Mouse (Mus musculus): ENCODE measurements around the gene Uap1. TPM values are rescaled to one million over a fixed set of nuclear protein-coding genes. Genes with fewer than 3 reads are reported as not detected.

Gene Uap1
- polyA plus RNA-seq, 1 experiment from 2014 or later: 48.1 TPM

DNA sequence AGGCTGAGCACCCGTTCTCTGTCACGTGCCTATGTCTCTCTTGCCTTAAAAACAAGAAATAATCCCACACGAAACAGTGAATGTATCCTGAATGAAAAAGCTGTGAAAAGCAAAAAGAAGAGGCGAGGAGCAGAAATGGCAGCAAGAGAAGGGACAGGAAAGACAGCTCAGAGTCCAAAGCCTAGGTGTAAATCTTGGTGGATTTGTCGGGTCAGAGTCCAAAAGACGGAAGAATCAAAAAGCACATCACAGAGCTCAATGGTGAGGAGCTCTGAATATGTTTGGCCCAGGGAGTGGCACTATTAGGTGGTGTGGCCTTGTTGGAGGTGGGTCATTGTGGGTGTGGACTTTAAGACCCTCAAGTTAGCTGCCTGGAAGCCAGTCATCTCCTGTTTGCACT is 31.6 kb upstream of the Uap1 start:
- no peak overlapping the region for H3K9ac ChIP-seq (replicated peaks; ENCODE audit: low read depth, low read length)
- H3K9me3 ChIP-seq (ENCODE audit: control insufficient read depth, low read depth, low read length): no peaks in the 10 kb centered on the region
- H3K27me3 ChIP-seq (ENCODE audit: control insufficient read depth, insufficient read depth, low read length): no peaks in the 10 kb centered on the region
- no peak overlapping the region for H3K4me3 ChIP-seq (ENCODE audit: low read depth, low read length)
- 91% methylated on average over 6 of the region's 6 CpGs for WGBS
- peaks cover 65% of the 10 kb centered on the region for H3K36me3 ChIP-seq (ENCODE audit: control insufficient read depth, insufficient read depth, low read length)
- no peak for ATAC-seq (ENCODE audit: insufficient number of reproducible peaks, insufficient read depth, low FRiP score, low read depth)
- no peaks in the 10 kb centered on the region for H3K4me1 ChIP-seq (ENCODE audit: control insufficient read depth, insufficient read depth, low read length)
- no peak overlapping the region for H3K27ac ChIP-seq (ENCODE audit: low read length)
- H3K4me2 ChIP-seq (replicated peaks; ENCODE audit: low read depth, low read length): no peak overlapping the region

DNA sequence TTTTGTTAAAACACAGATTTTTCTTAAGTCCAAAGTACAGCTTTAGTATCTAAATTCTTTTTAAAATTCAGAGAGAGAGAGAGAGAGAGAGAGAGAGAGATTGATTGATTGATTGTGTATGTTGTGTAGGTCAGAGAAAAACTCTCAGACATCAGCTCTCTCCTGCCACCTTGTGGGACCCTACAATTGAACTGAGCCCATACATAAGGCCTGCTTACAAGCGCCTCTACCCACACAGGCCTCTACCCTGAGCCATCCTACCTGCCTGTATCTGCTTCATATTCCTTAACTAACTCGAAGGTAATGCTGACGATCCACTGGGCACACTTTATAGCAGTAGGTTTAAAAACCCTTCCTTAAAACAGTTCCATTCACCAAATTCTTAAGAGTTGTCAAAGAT is 25.6 kb upstream of the Uap1 start:
- no peak for ATAC-seq (ENCODE audit: insufficient number of reproducible peaks, insufficient read depth, low FRiP score, low read depth)
- no peak overlapping the region for H3K9ac ChIP-seq (replicated peaks; ENCODE audit: low read depth, low read length)
- no peak overlapping the region for H3K4me2 ChIP-seq (replicated peaks; ENCODE audit: low read depth, low read length)
- H3K4me1 ChIP-seq (ENCODE audit: control insufficient read depth, insufficient read depth, low read length): no peaks in the 10 kb centered on the region
- H3K9me3 ChIP-seq (ENCODE audit: control insufficient read depth, low read depth, low read length): no peaks in the 10 kb centered on the region
- H3K36me3 ChIP-seq (ENCODE audit: control insufficient read depth, insufficient read depth, low read length): peaks cover 60% of the 10 kb centered on the region
- whole genome bisulfite sequencing: 77% methylated on average over 3 of the region's 3 CpGs
- no peak overlapping the region for H3K27ac ChIP-seq (ENCODE audit: low read length)
- no peak overlapping the region for H3K4me3 ChIP-seq (ENCODE audit: low read depth, low read length)
- no peaks in the 10 kb centered on the region for H3K27me3 ChIP-seq (ENCODE audit: control insufficient read depth, insufficient read depth, low read length)

DNA sequence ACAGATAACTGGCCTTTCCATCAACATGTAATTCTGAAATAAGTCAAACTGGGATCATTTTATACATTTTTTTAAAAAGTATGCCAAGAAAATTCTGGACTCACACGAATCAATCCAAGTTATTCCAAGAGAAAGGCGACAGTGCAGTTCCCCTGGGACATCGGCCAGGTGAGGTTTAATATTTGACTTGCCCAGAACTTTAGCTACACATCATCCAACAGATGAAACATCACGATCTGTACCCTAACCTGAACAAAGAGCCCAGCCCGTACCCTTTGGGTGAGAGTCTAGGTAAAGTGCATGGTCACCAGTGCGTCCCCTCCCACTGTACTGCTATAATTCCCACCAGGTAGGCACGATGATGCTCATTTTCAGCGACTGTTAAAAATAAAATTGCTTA is 21.5 kb upstream of the Uap1 start:
- Histone ChIP-seq H3K27ac (ENCODE audit: low read length) (no peak overlapping the region), H3K9ac (replicated peaks; ENCODE audit: low read depth, low read length) (no peak overlapping the region), H3K4me2 (replicated peaks; ENCODE audit: low read depth, low read length) (no peak overlapping the region), H3K4me3 (ENCODE audit: low read depth, low read length) (no peak overlapping the region), H3K9me3 (ENCODE audit: control insufficient read depth, low read depth, low read length) (no peaks in the 10 kb centered on the region), H3K36me3 (ENCODE audit: control insufficient read depth, insufficient read depth, low read length) (peaks cover 67% of the 10 kb centered on the region), H3K27me3 (ENCODE audit: control insufficient read depth, insufficient read depth, low read length) (no peaks in the 10 kb centered on the region), H3K4me1 (ENCODE audit: control insufficient read depth, insufficient read depth, low read length) (no peaks in the 10 kb centered on the region)
- no peak for ATAC-seq (ENCODE audit: insufficient number of reproducible peaks, insufficient read depth, low FRiP score, low read depth)
- WGBS: 94% methylated on average over 8 of the region's 8 CpGs

DNA sequence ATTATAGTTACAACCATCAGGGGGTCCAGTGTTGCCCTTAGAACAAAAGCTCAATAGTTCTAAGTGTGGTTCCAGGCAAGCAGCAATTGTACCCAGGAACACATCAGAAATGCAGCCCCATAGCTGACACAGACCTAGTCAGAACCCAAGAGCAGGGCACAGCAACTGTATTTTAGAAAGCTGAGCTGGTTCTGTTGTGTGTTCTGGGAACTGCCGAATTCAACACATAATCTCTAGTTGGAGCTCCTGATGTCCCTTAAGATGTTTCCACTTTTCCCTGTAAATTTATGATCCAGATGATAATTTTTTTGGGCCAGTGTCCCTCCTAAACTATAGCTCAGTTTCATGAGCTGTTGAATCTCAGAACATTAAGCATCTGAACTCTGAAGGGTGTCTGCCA is 17.2 kb upstream of the Uap1 start:
- no peaks in the 10 kb centered on the region for H3K27me3 ChIP-seq (ENCODE audit: control insufficient read depth, insufficient read depth, low read length)
- H3K4me2 ChIP-seq (replicated peaks; ENCODE audit: low read depth, low read length): no peak overlapping the region
- H3K4me3 ChIP-seq (ENCODE audit: low read depth, low read length): no peak overlapping the region
- no peaks in the 10 kb centered on the region for H3K4me1 ChIP-seq (ENCODE audit: control insufficient read depth, insufficient read depth, low read length)
- H3K36me3 ChIP-seq (ENCODE audit: control insufficient read depth, insufficient read depth, low read length): peaks cover 36% of the 10 kb centered on the region
- no peaks in the 10 kb centered on the region for H3K9me3 ChIP-seq (ENCODE audit: control insufficient read depth, low read depth, low read length)
- H3K27ac ChIP-seq (ENCODE audit: low read length): no peak overlapping the region
- H3K9ac ChIP-seq (replicated peaks; ENCODE audit: low read depth, low read length): no peak overlapping the region
- no peak for ATAC-seq (ENCODE audit: insufficient number of reproducible peaks, insufficient read depth, low FRiP score, low read depth)
- 92% methylated on average over 1 of the region's 1 CpGs for WGBS

DNA sequence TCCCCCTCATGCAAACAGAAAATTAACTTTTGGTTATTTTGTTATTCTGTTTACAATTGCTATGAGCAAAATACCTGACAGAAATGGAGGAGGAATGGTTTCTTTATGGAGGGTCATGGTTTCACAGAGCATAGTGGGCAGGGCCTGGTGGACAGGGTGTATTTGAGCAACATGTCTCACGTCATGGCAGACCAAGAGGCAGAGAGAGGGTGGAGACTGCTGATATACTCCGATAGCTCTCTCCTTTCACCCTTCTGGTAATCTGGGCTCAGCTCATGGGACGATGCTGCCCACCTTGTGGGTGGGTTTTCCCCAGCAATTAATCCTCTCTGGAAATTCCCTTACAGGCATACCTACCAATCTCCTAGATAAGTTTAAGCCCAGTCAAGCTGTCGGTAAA is 15.5 kb upstream of the Uap1 start:
- 69% methylated on average over 4 of the region's 4 CpGs for WGBS
- Histone ChIP-seq H3K36me3 (ENCODE audit: control insufficient read depth, insufficient read depth, low read length) (peaks cover 24% of the 10 kb centered on the region), H3K9me3 (ENCODE audit: control insufficient read depth, low read depth, low read length) (no peaks in the 10 kb centered on the region), H3K4me2 (replicated peaks; ENCODE audit: low read depth, low read length) (no peak overlapping the region), H3K9ac (replicated peaks; ENCODE audit: low read depth, low read length) (no peak overlapping the region), H3K27me3 (ENCODE audit: control insufficient read depth, insufficient read depth, low read length) (no peaks in the 10 kb centered on the region), H3K4me1 (ENCODE audit: control insufficient read depth, insufficient read depth, low read length) (no peaks in the 10 kb centered on the region), H3K4me3 (ENCODE audit: low read depth, low read length) (no peak overlapping the region), H3K27ac (ENCODE audit: low read length) (no peak overlapping the region)
- ATAC-seq (ENCODE audit: insufficient number of reproducible peaks, insufficient read depth, low FRiP score, low read depth): no peak

DNA sequence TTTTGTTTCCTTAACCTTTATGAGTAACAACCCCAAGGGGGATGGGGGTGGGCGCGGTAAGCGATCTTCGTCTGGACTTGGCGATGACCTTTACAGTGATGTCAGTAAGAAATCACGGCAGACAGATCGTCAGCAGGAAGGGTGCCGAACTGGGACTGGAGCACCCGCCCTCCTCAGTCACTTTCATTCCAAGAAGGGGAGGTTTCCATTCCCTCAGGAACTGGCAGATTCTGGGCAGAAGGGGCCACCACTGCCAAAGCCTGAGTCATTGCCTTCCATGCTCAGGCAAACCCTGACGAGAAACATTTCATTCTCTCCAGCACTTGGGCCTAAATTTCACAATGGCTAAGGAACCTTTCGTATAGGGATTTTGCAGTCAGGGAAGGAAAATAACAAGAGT is 13.8 kb upstream of the Uap1 start:
- Histone ChIP-seq H3K27ac (ENCODE audit: low read length) (no peak overlapping the region), H3K9ac (replicated peaks; ENCODE audit: low read depth, low read length) (no peak overlapping the region), H3K4me3 (ENCODE audit: low read depth, low read length) (no peak overlapping the region), H3K36me3 (ENCODE audit: control insufficient read depth, insufficient read depth, low read length) (peaks cover 8% of the 10 kb centered on the region), H3K4me1 (ENCODE audit: control insufficient read depth, insufficient read depth, low read length) (no peaks in the 10 kb centered on the region), H3K9me3 (ENCODE audit: control insufficient read depth, low read depth, low read length) (no peaks in the 10 kb centered on the region), H3K4me2 (replicated peaks; ENCODE audit: low read depth, low read length) (no peak overlapping the region), H3K27me3 (ENCODE audit: control insufficient read depth, insufficient read depth, low read length) (no peaks in the 10 kb centered on the region)
- ATAC-seq (ENCODE audit: insufficient number of reproducible peaks, insufficient read depth, low FRiP score, low read depth): no peak
- 72% methylated on average over 11 of the region's 11 CpGs for WGBS

DNA sequence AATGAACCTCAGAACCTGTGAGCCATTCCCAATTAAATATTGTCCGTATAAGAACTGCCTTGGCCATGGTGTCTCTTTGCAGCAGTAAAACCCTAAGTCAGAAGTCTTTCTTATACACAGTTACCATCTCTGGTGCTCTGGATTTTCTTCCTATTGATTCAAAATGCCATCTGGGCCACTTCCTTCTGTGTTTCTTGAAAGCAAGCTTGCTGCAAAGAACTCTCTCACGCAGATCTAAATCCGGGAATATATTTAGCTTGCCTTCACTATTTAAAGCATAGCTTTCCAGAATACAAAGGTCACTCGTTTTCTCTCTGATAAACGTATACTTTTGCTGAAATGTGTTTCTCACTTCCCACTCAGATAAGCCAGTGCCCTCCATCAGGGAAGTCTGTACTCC is 11.8 kb upstream of the Uap1 start:
- Histone ChIP-seq H3K27ac (ENCODE audit: low read length) (no peak overlapping the region), H3K36me3 (ENCODE audit: control insufficient read depth, insufficient read depth, low read length) (no peaks in the 10 kb centered on the region; the same call in 1 of the 2 replicates), H3K9me3 (ENCODE audit: control insufficient read depth, low read depth, low read length) (no peaks in the 10 kb centered on the region), H3K9ac (replicated peaks; ENCODE audit: low read depth, low read length) (no peak overlapping the region), H3K4me3 (ENCODE audit: low read depth, low read length) (no peak overlapping the region), H3K4me1 (ENCODE audit: control insufficient read depth, insufficient read depth, low read length) (no peaks in the 10 kb centered on the region), H3K4me2 (replicated peaks; ENCODE audit: low read depth, low read length) (no peak overlapping the region), H3K27me3 (ENCODE audit: control insufficient read depth, insufficient read depth, low read length) (no peaks in the 10 kb centered on the region)
- 77% methylated on average over 5 of the region's 5 CpGs for WGBS
- ATAC-seq (ENCODE audit: insufficient number of reproducible peaks, insufficient read depth, low FRiP score, low read depth): no peak

DNA sequence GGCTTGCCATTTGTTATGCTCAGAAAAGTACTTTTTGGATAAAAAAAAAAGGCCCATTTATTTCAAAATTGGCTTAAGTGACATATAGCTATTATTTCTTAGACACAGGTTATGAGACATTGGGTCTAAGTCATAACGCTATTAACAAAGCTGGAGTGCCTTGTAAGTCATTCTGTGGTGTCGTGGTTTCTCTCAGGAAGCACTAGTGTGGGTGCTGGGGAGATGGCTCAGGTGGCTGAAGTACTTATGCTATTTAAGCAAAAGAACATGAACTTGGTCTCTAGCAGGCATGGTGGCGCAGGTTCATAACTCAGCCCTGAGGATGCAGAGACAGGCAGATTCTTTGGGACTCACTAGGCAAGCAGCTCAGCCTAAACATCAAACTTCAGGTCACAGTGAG is 10.4 kb upstream of the Uap1 start:
- no peak for ATAC-seq (ENCODE audit: insufficient number of reproducible peaks, insufficient read depth, low FRiP score, low read depth)
- Histone ChIP-seq H3K27ac (ENCODE audit: low read length) (no peak overlapping the region), H3K4me3 (ENCODE audit: low read depth, low read length) (no peak overlapping the region), H3K36me3 (ENCODE audit: control insufficient read depth, insufficient read depth, low read length) (no peaks in the 10 kb centered on the region), H3K4me1 (ENCODE audit: control insufficient read depth, insufficient read depth, low read length) (no peaks in the 10 kb centered on the region), H3K9me3 (ENCODE audit: control insufficient read depth, low read depth, low read length) (no peaks in the 10 kb centered on the region), H3K27me3 (ENCODE audit: control insufficient read depth, insufficient read depth, low read length) (no peaks in the 10 kb centered on the region), H3K4me2 (replicated peaks; ENCODE audit: low read depth, low read length) (no peak overlapping the region), H3K9ac (replicated peaks; ENCODE audit: low read depth, low read length) (no peak overlapping the region)
- WGBS: 84% methylated on average over 3 of the region's 3 CpGs

DNA sequence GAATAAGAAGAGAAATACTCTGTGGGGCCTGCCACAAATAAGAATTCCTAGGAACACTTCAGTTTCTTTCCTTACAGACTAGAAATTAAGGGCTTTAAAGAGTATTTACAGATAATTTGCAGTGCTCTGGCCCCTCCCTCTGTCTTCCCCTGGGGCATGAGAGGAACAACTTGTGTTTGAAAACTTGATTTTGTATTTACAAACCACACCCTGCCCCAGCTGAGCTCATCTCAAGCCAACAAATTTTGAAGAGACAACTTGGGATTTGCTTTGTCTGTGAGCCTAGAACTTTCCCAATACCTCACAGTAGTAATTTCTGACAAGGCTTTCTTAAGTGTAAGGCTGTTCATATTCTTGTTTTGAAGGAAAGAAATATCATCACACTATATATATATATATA is 7.9 kb upstream of the Uap1 start:
- no peak for ATAC-seq (ENCODE audit: insufficient number of reproducible peaks, insufficient read depth, low FRiP score, low read depth)
- H3K4me1 ChIP-seq (ENCODE audit: control insufficient read depth, insufficient read depth, low read length): no peaks in the 10 kb centered on the region
- no peak overlapping the region for H3K4me3 ChIP-seq (ENCODE audit: low read depth, low read length)
- H3K36me3 ChIP-seq (ENCODE audit: control insufficient read depth, insufficient read depth, low read length): no peaks in the 10 kb centered on the region
- no peak overlapping the region for H3K9ac ChIP-seq (replicated peaks; ENCODE audit: low read depth, low read length)
- H3K4me2 ChIP-seq (replicated peaks; ENCODE audit: low read depth, low read length): no peak overlapping the region
- no peaks in the 10 kb centered on the region for H3K9me3 ChIP-seq (ENCODE audit: control insufficient read depth, low read depth, low read length)
- no peak overlapping the region for H3K27ac ChIP-seq (ENCODE audit: low read length)
- H3K27me3 ChIP-seq (ENCODE audit: control insufficient read depth, insufficient read depth, low read length): no peaks in the 10 kb centered on the region
